Mouse (Mus musculus) MEL (cell line): ENCODE results near the gene Agtr1a. TPM values are rescaled to one million over a fixed set of nuclear protein-coding genes. Genes with fewer than 3 reads are reported as not detected.

ENCODE experiments used
- DNase-seq: peaks from one replicate; pipeline ENCODE4 v3.0.0; 2011; ENCODE audit warnings: low read depth, low spot score
- H3K27ac ChIP-seq: 2 replicates; pipeline ENCODE4 v1.5.1; 2012; ENCODE audit warnings: low read depth, mild to moderate bottlenecking, control low read depth, low read length, moderate library complexity; ENCODE audit not compliant: control insufficient read depth
- H3K27me3 ChIP-seq, 2 experiments: fragments of 150-350 bp in 1 of 2; sonication (generic) in 1 of 2; 2 replicates each; pipeline ENCODE4 v1.6.1; 2012; ENCODE audit warnings: low read length in 2 of 2, mild to moderate bottlenecking in 2 of 2, improper control_type of control experiment in 1 of 2, moderate library complexity in 1 of 2; ENCODE audit not compliant: insufficient read depth in 2 of 2, control insufficient read depth in 1 of 2
- H3K36me3 ChIP-seq, 2 experiments: 2 replicates each; pipeline ENCODE4 v1.6.1; 2012 to 2014; ENCODE audit warnings: low read length in 2 of 2, improper control_type of control experiment in 1 of 2, inconsistent platforms in 1 of 2, mild to moderate bottlenecking in 1 of 2; ENCODE audit not compliant: insufficient read depth in 2 of 2, control insufficient read depth in 1 of 2
- H3K4me1 ChIP-seq, 2 experiments: fragments of 150-350 bp in 1 of 2; sonication (generic) in 1 of 2; 2 replicates each; pipeline ENCODE4 v1.6.1; 2012; ENCODE audit warnings: low read length in 2 of 2, improper control_type of control experiment in 1 of 2, mild to moderate bottlenecking in 1 of 2; ENCODE audit not compliant: insufficient read depth in 2 of 2, control insufficient read depth in 1 of 2
- H3K4me3 ChIP-seq, 2 experiments: fragments of 150-350 bp in 1 of 2; sonication (generic) in 1 of 2; 2 replicates each; pipeline ENCODE4 v1.5.1; 2012; ENCODE audit warnings: low read depth in 2 of 2, low read length in 2 of 2, mild to moderate bottlenecking in 2 of 2, moderate library complexity in 2 of 2, control low read depth in 1 of 2, improper control_type of control experiment in 1 of 2; ENCODE audit not compliant: control insufficient read depth in 1 of 2, insufficient read depth in 1 of 2
- H3K79me2 ChIP-seq: 2 replicates; pipeline ENCODE4 v1.6.1; 2012; ENCODE audit warnings: mild to moderate bottlenecking, low read length, moderate library complexity; ENCODE audit not compliant: control insufficient read depth, poor library complexity, insufficient read depth
- H3K9ac ChIP-seq: 2 replicates; pipeline ENCODE4 v1.6.1; 2012; ENCODE audit warnings: low read depth, mild to moderate bottlenecking, control low read depth, low read length, moderate library complexity; ENCODE audit not compliant: control insufficient read depth, poor library complexity, severe bottlenecking
- H3K9me3 ChIP-seq: fragments of 150-350 bp; sonication (generic); replicated peaks from 2 replicates; pipeline ENCODE4 v1.6.1; 2012; ENCODE audit warnings: mild to moderate bottlenecking, low read length, improper control_type of control experiment, moderate library complexity; ENCODE audit not compliant: insufficient read depth
- CHD1 ChIP-seq: IDR thresholded peaks from 2 replicates; pipeline ENCODE4 v1.6.1; 2012; ENCODE audit warnings: low read depth, mild to moderate bottlenecking, inconsistent platforms, low read length, improper control_type of control experiment
- CHD2 ChIP-seq: IDR thresholded peaks from 2 replicates; pipeline ENCODE4 v1.6.1; 2011; ENCODE audit warnings: low read length, improper control_type of control experiment
- ETS1 ChIP-seq: IDR thresholded peaks from 2 replicates; pipeline ENCODE4 v1.6.1; 2012; ENCODE audit warnings: low read depth, mild to moderate bottlenecking, inconsistent platforms, low read length, improper control_type of control experiment, moderate library complexity
- GABPA ChIP-seq: IDR thresholded peaks from 2 replicates; pipeline ENCODE4 v1.6.1; 2012; ENCODE audit warnings: low read depth, mild to moderate bottlenecking, inconsistent platforms, low read length, improper control_type of control experiment, moderate library complexity
- MAZ ChIP-seq: IDR thresholded peaks from 2 replicates; pipeline ENCODE4 v1.6.1; 2012; ENCODE audit warnings: low read depth, mild to moderate bottlenecking, inconsistent platforms, low read length, improper control_type of control experiment
- MEF2A ChIP-seq: IDR thresholded peaks from 2 replicates; pipeline ENCODE4 v1.6.1; 2014; ENCODE audit warnings: low read depth, mild to moderate bottlenecking, inconsistent platforms, low read length, improper control_type of control experiment; ENCODE audit not compliant: poor library complexity, insufficient replicate concordance, severe bottlenecking; ENCODE audit errors: extremely low read depth
- MYB ChIP-seq: IDR thresholded peaks from 2 replicates; pipeline ENCODE4 v1.6.1; 2011; ENCODE audit warnings: mild to moderate bottlenecking, low read depth, low read length, improper control_type of control experiment
- NELFE ChIP-seq: IDR thresholded peaks from 2 replicates; pipeline ENCODE4 v1.6.1; 2011; ENCODE audit warnings: low read depth, low read length, improper control_type of control experiment
- USF2 ChIP-seq, 2 experiments: IDR thresholded peaks; 2 replicates each; pipeline ENCODE4 v1.6.1; 2011 to 2012; ENCODE audit warnings: improper control_type of control experiment in 2 of 2, low read length in 2 of 2, borderline replicate concordance in 1 of 2, inconsistent platforms in 1 of 2, low read depth in 1 of 2, mild to moderate bottlenecking in 1 of 2; ENCODE audit not compliant: insufficient read depth in 1 of 2
- polyA plus RNA-seq, 2 experiments: library from polyadenylated mRNA; stranded (reverse) in 1 of 2; unstranded in 1 of 2; fragments of >175 nt in 1 of 2; fragments of >200 nt in 1 of 2; gene quantifications; 2 replicates each; pipeline versions ENCODE4 v1.2.1 to v1.2.4; 2012; ENCODE audit warnings: low replicate concordance in 2 of 2, low read depth in 1 of 2; ENCODE audit not compliant: insufficient read length in 2 of 2, insufficient read depth in 1 of 2, missing spikeins in 1 of 2
- total RNA-seq: library from RNA; depleted of rRNA; stranded (reverse); fragments of 300-350 nt; gene quantifications from 2 replicates; pipeline ENCODE4 v1.2.3, GENCODE M21; 2012

The Agtr1a gene
- total and polyA plus RNA-seq, 3 experiments, result 2.7 to 3.0 TPM; not detected in 1

GRCm38 (mm10) chr13:30368116-30368515 is 31.9 kb downstream of the Agtr1a start:
- DNase-seq, result no peak
- Histone ChIP-seq H3K4me3 (no peak overlapping the region), H3K9me3 (no peaks in the 10 kb centered on the region), H3K36me3 (no peaks in the 10 kb centered on the region), H3K27me3 (no peaks in the 10 kb centered on the region), H3K4me1 (no peaks in the 10 kb centered on the region), H3K79me2 (no peaks in the 10 kb centered on the region), H3K9ac (no peak overlapping the region), H3K27ac (no peak overlapping the region)
- no peak for TF ChIP-seq CHD2

DNA sequence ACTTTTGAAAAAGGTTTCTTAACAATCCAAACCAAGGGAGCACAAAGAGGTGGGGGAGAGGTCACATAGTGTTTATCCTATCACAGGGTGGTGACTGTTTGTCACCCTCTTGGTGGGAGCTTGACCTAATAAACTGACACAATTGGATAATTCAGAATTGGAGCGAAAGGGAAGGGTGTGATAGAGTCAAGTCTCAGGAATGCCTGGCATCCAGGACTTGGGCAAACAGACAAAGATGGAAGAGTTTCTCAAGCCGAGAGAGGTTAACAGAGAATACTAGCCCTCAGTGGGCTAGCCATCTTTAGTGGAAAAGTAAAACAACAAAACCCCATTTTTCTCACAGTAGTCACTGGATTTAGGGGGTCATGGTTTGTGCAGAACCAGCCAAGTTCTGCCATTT is 32.5 kb downstream of the Agtr1a start:
- no peak overlapping the region for H3K9ac ChIP-seq

DNA sequence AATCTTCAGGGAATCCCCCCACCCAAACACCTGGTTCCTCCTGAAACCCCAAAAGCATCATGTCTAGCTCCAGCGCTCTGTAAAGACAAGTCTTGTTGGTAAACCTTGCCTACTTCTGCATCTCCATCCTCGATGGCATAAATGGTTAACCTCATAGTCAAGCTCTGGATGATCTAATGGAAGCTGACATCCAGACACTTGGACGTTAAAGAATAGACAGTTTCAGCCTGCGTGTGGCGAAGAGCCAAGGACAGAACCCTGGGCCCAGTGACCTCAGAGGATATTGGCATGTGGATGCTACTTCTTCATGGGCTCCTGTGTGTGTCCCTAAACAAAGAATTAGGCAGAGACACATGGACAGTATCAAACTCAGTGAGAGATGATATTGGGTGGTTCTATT is 42.6 kb downstream of the Agtr1a start:
- H3K79me2 ChIP-seq, result no peaks in the 10 kb centered on the region
- TF ChIP-seq MEF2A (no peak), CHD2 (no peak), USF2 (IDR thresholded peaks at IDR 0.05; ENCODE audit: borderline replicate concordance in 1 of 2, insufficient read depth in 1 of 2, low read depth in 1 of 2, low read length in 2 of 2) (no peak), MAZ (no peak), MYB (no peak), GABPA (no peak), NELFE (no peak), ETS1 (no peak), CHD1 (no peak)
- no peaks in the 10 kb centered on the region for H3K36me3 ChIP-seq
- H3K9ac ChIP-seq, result no peak overlapping the region
- no peak overlapping the region for H3K4me3 ChIP-seq
- H3K4me1 ChIP-seq, result no peaks in the 10 kb centered on the region
- no peaks in the 10 kb centered on the region for H3K9me3 ChIP-seq
- no peaks in the 10 kb centered on the region for H3K27me3 ChIP-seq
- no peak for DNase-seq
- H3K27ac ChIP-seq, result no peak overlapping the region

More for the DNA sequence above, 32.5 kb downstream of the Agtr1a start:
- Histone ChIP-seq H3K27ac (no peak overlapping the region), H3K36me3 (no peaks in the 10 kb centered on the region), H3K4me1 (no peaks in the 10 kb centered on the region), H3K27me3 (no peaks in the 10 kb centered on the region), H3K9me3 (no peaks in the 10 kb centered on the region), H3K79me2 (no peaks in the 10 kb centered on the region), H3K4me3 (no peak overlapping the region)
- DNase-seq, result no peak
- TF ChIP-seq CHD2, result no peak
